Mouse (Mus musculus) liver, adult 2 months (tissue): Measurements from ENCODE around the gene Calcrl.

Experiments used
- CTCF ChIP-seq: fragments of 200-500 bp; IDR thresholded peaks from 2 replicates; pipeline ENCODE4 v1.5.1; 2011; ENCODE audit warnings: low read depth, low read length, control low read depth
- POLR2A ChIP-seq: fragments of 200-500 bp; IDR thresholded peaks from 2 replicates; pipeline ENCODE4 v1.6.1; 2011; ENCODE audit warnings: low read length, control low read depth; ENCODE audit not compliant: insufficient read depth; ENCODE audit errors: extremely low read depth

DNA sequence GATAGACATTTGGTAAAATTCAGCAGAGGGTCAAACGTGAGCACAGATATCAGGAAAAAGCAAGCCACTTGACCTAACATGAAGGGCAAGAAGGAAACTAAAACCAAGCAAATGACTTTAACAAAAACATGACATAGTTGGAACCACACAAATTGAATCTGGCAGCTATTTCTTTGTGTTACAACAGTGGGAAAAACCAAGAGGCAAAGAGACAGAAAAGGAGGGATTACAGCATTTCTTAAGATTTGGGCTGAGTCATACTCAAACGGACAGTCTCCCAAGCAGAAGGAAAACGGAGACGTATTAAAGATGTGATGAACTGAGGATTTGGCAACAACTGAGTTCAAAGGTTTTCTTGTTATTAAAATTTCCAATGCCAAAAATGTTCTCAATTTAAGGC is 88.9 kb downstream of the Calcrl start:
- TF ChIP-seq POLR2A (no peak), CTCF (no peak)
